Mouse (Mus musculus): ENCODE data around the gene Spry1.

DNA sequence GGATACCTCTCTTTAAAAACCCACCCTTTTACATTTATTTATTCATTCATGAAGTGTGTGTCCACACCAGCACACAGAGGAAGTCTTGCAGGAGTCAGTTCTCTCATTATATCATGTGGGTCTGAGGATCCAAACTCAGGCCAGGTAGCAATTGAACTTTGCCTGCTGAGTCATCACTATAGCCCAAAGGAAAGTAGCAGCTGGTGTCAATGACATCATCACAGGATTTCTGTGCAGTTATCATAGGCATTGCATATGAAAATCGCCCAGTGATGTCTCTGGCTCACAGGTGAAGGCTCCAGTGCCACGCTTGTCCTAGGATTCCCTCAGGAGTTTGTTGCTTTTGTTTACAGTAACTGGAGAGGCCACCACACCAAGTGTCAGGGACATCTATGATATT lies 29.1 kb upstream of the Spry1 start:
- TF ChIP-seq CTCF (IDR thresholded peaks at IDR 0.05; ENCODE audit: borderline replicate concordance, insufficient read depth, low read length) (no peak), POLR2A (IDR thresholded peaks at IDR 0.05; ENCODE audit: low read depth, low read length) (no peak)

Data from embryonic fibroblast, embryonic 13.5 days (primary cell).